ENCODE assay signal across 20 mouse cellular contexts in the genomic region with DNA sequence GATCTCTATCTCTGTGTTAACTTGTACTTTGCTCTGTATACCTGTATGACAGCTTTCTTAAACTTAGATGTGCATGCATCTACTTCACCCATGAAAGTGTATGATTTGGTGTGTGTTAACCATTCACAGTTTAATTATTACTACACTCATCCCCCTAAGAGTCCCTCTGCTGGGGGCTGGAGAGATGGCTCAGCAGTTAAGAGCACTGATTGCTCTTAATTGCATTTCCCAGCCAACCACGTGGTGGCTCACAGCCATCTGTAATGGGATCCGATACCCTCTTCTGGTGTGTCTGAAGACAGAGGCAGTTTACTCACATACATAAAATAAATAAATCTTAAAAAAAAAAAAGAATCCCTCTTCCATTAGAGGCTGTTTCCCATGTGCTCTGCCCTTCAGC.
A peak's percentile ranks its signal among the peaks of the same experiment; 100 is the strongest.
DNase-seq lines count a peak whose midpoint lies in the region; ATAC-seq and TF ChIP-seq lines count a peak whose summit lies in the region.
"Had no signal": no experiment of that assay in that cellular context is flagged by ENCODE, and none has a peak within 500 bp of the region (broad histone marks: within the 10 kb centered on the region; RNA-seq: fewer than 3 reads in every experiment).

No protein-coding gene starts in this region.

- H3K4me1 ChIP-seq in hindbrain, postnatal 0 days (ENCODE audit: insufficient read depth, low read length), result no peaks in the 10 kb centered on the region
- H3K4me1 ChIP-seq in hindbrain, embryonic 10.5 days (replicated peaks), result no peaks in the 10 kb centered on the region
- H3K4me1 ChIP-seq: heart, embryonic 12.5 days; limb, embryonic 12.5 days; liver, embryonic 12.5 days had no signal

- H3K4me3 ChIP-seq in hindbrain, postnatal 0 days (ENCODE audit: low read length), result no peak overlapping the region
- H3K4me3 ChIP-seq in hindbrain, embryonic 10.5 days, result no peak overlapping the region
- no peak overlapping the region for H3K4me3 ChIP-seq in layer of hippocampus, adult 2 months
- H3K4me3 ChIP-seq: erythroblast, embryonic 14.5 days; heart, embryonic 12.5 days; limb, embryonic 12.5 days; liver, embryonic 12.5 days had no signal

- no peak overlapping the region for H3K4me2 ChIP-seq in hindbrain, postnatal 0 days (ENCODE audit: low read depth, low read length)
- H3K4me2 ChIP-seq: heart, embryonic 12.5 days; limb, embryonic 12.5 days; liver, embryonic 12.5 days had no signal

- H3K27ac ChIP-seq in hindbrain, postnatal 0 days, result no peak overlapping the region
- H3K27ac ChIP-seq in hindbrain, embryonic 10.5 days, result no peak overlapping the region
- no peak overlapping the region for H3K27ac ChIP-seq in layer of hippocampus, adult 2 months
- H3K27ac ChIP-seq: limb, embryonic 12.5 days; liver, embryonic 12.5 days had no signal

- 49% methylated on average over 2 of the region's 2 CpGs for WGBS in hindbrain, postnatal 0 days
- 68% methylated on average over 2 of the region's 2 CpGs for WGBS in hindbrain, embryonic 10.5 days

- DNase-seq in hindbrain, postnatal 0 days (ENCODE audit: low spot score), result peak; percentile 9
- DNase-seq in hindbrain, embryonic 10.5 days (ENCODE audit: low spot score), result no peak
- DNase-seq in layer of hippocampus, adult 2 months (ENCODE audit: low spot score in 2 of 2), result no peak
- no peak for DNase-seq in layer of hippocampus, adult 11-12 months (ENCODE audit: low spot score)
- peak; percentile 22 for DNase-seq in MN1 (ENCODE audit: low spot score)
- peak; percentile 64 for DNase-seq in brain, embryonic 14.5 days (ENCODE audit: low read depth)
- DNase-seq in spleen, adult 12 weeks (ENCODE audit: low spot score), result no peak
- DNase-seq: adrenal gland, adult 8-10 months; cerebellum, adult 9-10 months; gastrocnemius, postnatal 10 days; heart, adult 11 months; heart, postnatal 14 days; kidney, adult 8-10 months; lung, adult 2 months; lung, postnatal 4 days; right cerebral cortex, postnatal 25 days had no signal

- no peak overlapping the region for H3K9ac ChIP-seq in hindbrain, postnatal 0 days (replicated peaks; ENCODE audit: low read length)
- H3K9ac ChIP-seq: heart, embryonic 12.5 days; limb, embryonic 12.5 days; liver, embryonic 12.5 days had no signal

- peak; percentile 30 for TF ChIP-seq CTCF in hindbrain, postnatal 0 days (IDR thresholded peaks at IDR 0.05; ENCODE audit: low read depth)
- peak; percentile 58 for TF ChIP-seq CTCF in layer of hippocampus, adult 2 months (conservative IDR thresholded peaks at IDR 0.05)
- TF ChIP-seq CTCF in brain, embryonic 14.5 days (IDR thresholded peaks at IDR 0.05; ENCODE audit: borderline replicate concordance, extremely low read depth, insufficient read depth, insufficient read length), result 0 out of 2 replicates have a peak, but pooled peaks have one; percentile 10

- ATAC-seq in hindbrain, postnatal 0 days, result no peak; the same call in 1 of the 2 replicates
- ATAC-seq: liver, embryonic 12.5 days had no signal

- TF ChIP-seq POLR2A in brain, embryonic 14.5 days (IDR thresholded peaks at IDR 0.05; ENCODE audit: borderline replicate concordance, extremely low read depth, insufficient read depth, insufficient read length, poor library complexity, severe bottlenecking), result no peak

- no peaks in the 10 kb centered on the region for H3K27me3 ChIP-seq in hindbrain, postnatal 0 days (ENCODE audit: insufficient read depth, low read length)
- H3K27me3 ChIP-seq in hindbrain, embryonic 10.5 days (ENCODE audit: insufficient read depth, poor library complexity, severe bottlenecking), result no peaks in the 10 kb centered on the region
- H3K27me3 ChIP-seq: heart, embryonic 12.5 days; limb, embryonic 12.5 days; liver, embryonic 12.5 days had no signal

- peaks cover 31% of the 10 kb centered on the region for H3K36me3 ChIP-seq in hindbrain, postnatal 0 days (ENCODE audit: insufficient read depth, low read length)
- peaks cover 49% of the 10 kb centered on the region for H3K36me3 ChIP-seq in hindbrain, embryonic 10.5 days
- H3K36me3 ChIP-seq: heart, embryonic 12.5 days; liver, embryonic 12.5 days had no signal

- no peaks in the 10 kb centered on the region for H3K9me3 ChIP-seq in hindbrain, postnatal 0 days (ENCODE audit: low read length)
- no peaks in the 10 kb centered on the region for H3K9me3 ChIP-seq in hindbrain, embryonic 10.5 days
- H3K9me3 ChIP-seq: heart, embryonic 12.5 days; limb, embryonic 12.5 days; liver, embryonic 12.5 days had no signal

Comparison
In these comparisons a context has a peak if more than half of its experiments do, and no peak if none do; other contexts are left out.
1. DNase-seq: peak in hindbrain, postnatal 0 days (single experiment), MN1 (single experiment) and brain, embryonic 14.5 days (single experiment); none in hindbrain, embryonic 10.5 days (single experiment), layer of hippocampus, adult 2 months (0 of 2), layer of hippocampus, adult 11-12 months (single experiment) and spleen, adult 12 weeks (single experiment).
2. Peak in every context shown above with its lines, with median percentiles within 50 percentile points of each other: CTCF ChIP-seq.